Mouse (Mus musculus): ENCODE data around the gene Stk11ip. TPM values are rescaled to one million over a fixed set of nuclear protein-coding genes. Genes with fewer than 3 reads are reported as not detected.

The Stk11ip gene
- polyA plus RNA-seq, 1 experiment from 2014 or later, result 22.4 TPM

DNA sequence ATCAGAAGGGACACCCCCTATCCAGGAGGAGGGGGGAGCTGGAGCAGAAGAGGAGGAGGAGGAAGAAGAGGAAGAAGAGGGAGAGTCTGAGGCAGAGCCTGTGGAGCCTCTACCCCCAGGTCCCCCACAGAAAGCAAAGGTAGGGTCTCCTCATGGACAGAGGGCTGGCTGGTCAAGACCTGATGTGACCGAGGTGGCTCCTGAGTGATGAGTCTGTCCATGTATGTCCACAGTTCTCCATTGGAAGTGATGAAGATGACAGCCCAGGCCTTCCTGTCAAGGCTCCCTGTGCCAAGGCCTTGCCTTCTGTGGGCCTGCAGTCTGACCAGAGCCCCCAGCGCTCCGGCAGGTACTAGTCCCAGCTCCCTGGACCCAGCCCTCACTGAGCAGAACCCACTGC is 26.8 kb downstream of the Stk11ip start:
- Histone ChIP-seq H3K9me3 (ENCODE audit: control insufficient read depth, low read length) (no peaks in the 10 kb centered on the region), H3K4me2 (ENCODE audit: low read length) (no peak overlapping the region), H3K36me3 (ENCODE audit: control insufficient read depth, insufficient read depth) (peaks cover 4% of the 10 kb centered on the region; the same call in 1 of the 2 replicates), H3K27ac (ENCODE audit: low read length) (no peak overlapping the region), H3K27me3 (replicated peaks; ENCODE audit: control insufficient read depth, insufficient read depth, low read length) (no peaks in the 10 kb centered on the region), H3K4me3 (replicated peaks; ENCODE audit: low read length) (no peak overlapping the region), H3K4me1 (replicated peaks; ENCODE audit: control insufficient read depth, insufficient read depth, low read length) (peaks cover 17% of the 10 kb centered on the region), H3K9ac (replicated peaks; ENCODE audit: low read depth, low read length) (no peak overlapping the region)
- no peak for ATAC-seq
- 94% methylated on average over 3 of the region's 3 CpGs for WGBS

DNA sequence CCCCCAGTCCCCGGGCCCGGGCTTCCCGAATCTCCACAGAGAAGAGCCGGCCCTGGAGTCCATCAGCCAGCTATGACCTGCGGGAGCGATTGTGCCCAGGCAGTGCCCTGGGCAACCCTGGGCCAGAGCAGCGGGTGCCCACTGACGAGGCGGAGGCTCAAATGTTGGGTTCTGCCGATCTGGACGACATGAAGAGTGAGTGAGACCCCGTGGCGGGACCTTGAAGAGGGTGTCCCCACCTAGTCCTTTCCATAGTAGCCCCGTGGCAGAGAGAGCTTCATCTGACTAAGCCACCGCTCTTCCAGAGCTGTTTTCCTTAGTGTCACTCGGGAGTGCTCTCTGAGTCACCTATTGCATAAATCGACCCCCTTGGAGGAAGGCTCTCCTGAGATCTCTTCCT is 27.5 kb downstream of the Stk11ip start:
- Histone ChIP-seq H3K36me3 (ENCODE audit: control insufficient read depth, insufficient read depth) (peaks cover 4% of the 10 kb centered on the region; the same call in 1 of the 2 replicates), H3K27ac (ENCODE audit: low read length) (no peak overlapping the region), H3K4me1 (replicated peaks; ENCODE audit: control insufficient read depth, insufficient read depth, low read length) (peaks cover 17% of the 10 kb centered on the region), H3K27me3 (replicated peaks; ENCODE audit: control insufficient read depth, insufficient read depth, low read length) (no peaks in the 10 kb centered on the region), H3K9ac (replicated peaks; ENCODE audit: low read depth, low read length) (no peak overlapping the region), H3K4me3 (replicated peaks; ENCODE audit: low read length) (no peak overlapping the region), H3K9me3 (ENCODE audit: control insufficient read depth, low read length) (no peaks in the 10 kb centered on the region), H3K4me2 (ENCODE audit: low read length) (no peak overlapping the region)
- ATAC-seq, result no peak
- 90% methylated on average over 17 of the region's 17 CpGs for WGBS

GRCm38 (mm10) chr1:75549289-75550279 is 28.3 kb downstream of the Stk11ip start:
- no peak overlapping the region for H3K4me3 ChIP-seq (replicated peaks; ENCODE audit: low read length)
- H3K27ac ChIP-seq (ENCODE audit: low read length), result no peak overlapping the region
- no peaks in the 10 kb centered on the region for H3K9me3 ChIP-seq (ENCODE audit: control insufficient read depth, low read length)
- 87% methylated on average over 17 of the region's 17 CpGs for WGBS
- no peak overlapping the region for H3K4me2 ChIP-seq (ENCODE audit: low read length)
- no peaks in the 10 kb centered on the region for H3K27me3 ChIP-seq (replicated peaks; ENCODE audit: control insufficient read depth, insufficient read depth, low read length)
- no peak overlapping the region for H3K9ac ChIP-seq (replicated peaks; ENCODE audit: low read depth, low read length)
- H3K4me1 ChIP-seq (replicated peaks; ENCODE audit: control insufficient read depth, insufficient read depth, low read length), result peaks cover 17% of the 10 kb centered on the region
- no peak for ATAC-seq
- peaks cover 8% of the 10 kb centered on the region; the same call in 1 of the 2 replicates for H3K36me3 ChIP-seq (ENCODE audit: control insufficient read depth, insufficient read depth)

DNA sequence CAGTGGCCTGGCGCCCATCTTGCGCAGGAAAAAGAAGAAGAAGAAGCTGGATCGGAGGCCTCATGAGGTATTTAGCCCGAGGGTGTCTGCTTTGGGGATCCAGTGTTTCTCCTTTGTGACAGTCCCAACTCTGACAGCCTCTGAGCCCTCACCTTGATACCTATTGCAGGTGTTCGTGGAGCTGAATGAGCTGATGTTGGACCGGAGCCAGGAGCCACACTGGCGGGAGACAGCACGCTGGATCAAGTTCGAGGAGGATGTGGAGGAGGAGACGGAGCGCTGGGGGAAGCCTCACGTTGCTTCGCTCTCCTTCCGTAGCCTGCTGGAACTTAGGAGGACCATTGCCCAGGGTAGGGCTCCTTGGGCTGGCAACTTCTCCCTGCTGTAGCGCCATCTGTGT is 29.3 kb downstream of the Stk11ip start:
- 87% methylated on average over 15 of the region's 15 CpGs for WGBS
- Histone ChIP-seq H3K4me2 (ENCODE audit: low read length) (no peak overlapping the region), H3K27me3 (replicated peaks; ENCODE audit: control insufficient read depth, insufficient read depth, low read length) (no peaks in the 10 kb centered on the region), H3K4me1 (replicated peaks; ENCODE audit: control insufficient read depth, insufficient read depth, low read length) (peaks cover 16% of the 10 kb centered on the region), H3K9me3 (ENCODE audit: control insufficient read depth, low read length) (no peaks in the 10 kb centered on the region), H3K4me3 (replicated peaks; ENCODE audit: low read length) (no peak overlapping the region), H3K9ac (replicated peaks; ENCODE audit: low read depth, low read length) (no peak overlapping the region), H3K36me3 (ENCODE audit: control insufficient read depth, insufficient read depth) (peaks cover 8% of the 10 kb centered on the region; the same call in 1 of the 2 replicates), H3K27ac (ENCODE audit: low read length) (no peak overlapping the region)
- ATAC-seq, result no peak

- Histone ChIP-seq H3K9me3 (ENCODE audit: control insufficient read depth, low read length) (no peaks in the 10 kb centered on the region), H3K27me3 (replicated peaks; ENCODE audit: control insufficient read depth, insufficient read depth, low read length) (no peaks in the 10 kb centered on the region), H3K4me1 (replicated peaks; ENCODE audit: control insufficient read depth, insufficient read depth, low read length) (peaks cover 9% of the 10 kb centered on the region), H3K9ac (replicated peaks; ENCODE audit: low read depth, low read length) (no peak overlapping the region), H3K4me3 (replicated peaks; ENCODE audit: low read length) (no peak overlapping the region), H3K27ac (ENCODE audit: low read length) (no peak overlapping the region), H3K4me2 (ENCODE audit: low read length) (no peak overlapping the region), H3K36me3 (ENCODE audit: control insufficient read depth, insufficient read depth) (peaks cover 13% of the 10 kb centered on the region; the same call in 1 of the 2 replicates)
- no peak for ATAC-seq
- WGBS, result 96% methylated on average over 7 of the region's 7 CpGs
These were observed 34.4 kb downstream of the Stk11ip start for GRCm38 (mm10) chr1:75555680-75556079.

DNA sequence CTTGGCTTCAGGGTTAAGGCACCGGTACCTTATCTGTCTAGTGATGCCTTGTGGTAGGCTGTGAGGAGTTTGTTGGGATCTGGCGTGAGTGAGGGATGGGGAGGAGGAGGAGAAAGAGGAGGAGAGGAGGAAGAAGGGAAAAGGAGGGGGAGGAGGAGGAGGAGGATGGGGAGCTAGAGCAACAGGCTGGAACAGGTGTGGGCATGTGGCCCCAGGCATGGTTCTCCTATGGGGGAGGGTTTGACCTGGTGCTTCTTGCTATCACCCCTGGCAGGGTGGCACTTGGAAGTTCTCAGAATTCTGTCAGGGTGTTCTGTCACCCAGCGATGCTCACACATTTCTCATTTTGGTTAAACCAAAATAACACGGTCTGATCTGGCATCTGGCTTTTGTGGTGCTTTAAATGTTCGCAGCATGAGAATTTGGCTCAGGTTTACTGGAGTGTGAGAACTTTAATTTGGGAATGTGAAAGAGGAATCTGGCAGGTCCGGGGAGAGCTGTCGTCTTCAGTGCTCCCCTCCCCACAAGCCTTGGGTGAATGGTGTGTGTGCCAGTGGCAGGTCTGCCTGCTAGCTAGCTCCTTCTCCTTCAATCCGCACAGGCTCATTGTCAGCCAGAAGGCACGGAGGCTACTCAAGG is 34.9 kb downstream of the Stk11ip start:
- no peak overlapping the region for H3K4me3 ChIP-seq (replicated peaks; ENCODE audit: low read length)
- H3K36me3 ChIP-seq (ENCODE audit: control insufficient read depth, insufficient read depth), result peaks cover 10% of the 10 kb centered on the region; the same call in 1 of the 2 replicates
- H3K9me3 ChIP-seq (ENCODE audit: control insufficient read depth, low read length), result no peaks in the 10 kb centered on the region
- ATAC-seq, result no peak
- no peak overlapping the region for H3K9ac ChIP-seq (replicated peaks; ENCODE audit: low read depth, low read length)
- 77% methylated on average over 9 of the region's 9 CpGs for whole genome bisulfite sequencing
- no peak overlapping the region for H3K27ac ChIP-seq (ENCODE audit: low read length)
- H3K4me1 ChIP-seq (replicated peaks; ENCODE audit: control insufficient read depth, insufficient read depth, low read length), result peaks cover 13% of the 10 kb centered on the region
- no peaks in the 10 kb centered on the region for H3K27me3 ChIP-seq (replicated peaks; ENCODE audit: control insufficient read depth, insufficient read depth, low read length)
- no peak overlapping the region for H3K4me2 ChIP-seq (ENCODE audit: low read length)

DNA sequence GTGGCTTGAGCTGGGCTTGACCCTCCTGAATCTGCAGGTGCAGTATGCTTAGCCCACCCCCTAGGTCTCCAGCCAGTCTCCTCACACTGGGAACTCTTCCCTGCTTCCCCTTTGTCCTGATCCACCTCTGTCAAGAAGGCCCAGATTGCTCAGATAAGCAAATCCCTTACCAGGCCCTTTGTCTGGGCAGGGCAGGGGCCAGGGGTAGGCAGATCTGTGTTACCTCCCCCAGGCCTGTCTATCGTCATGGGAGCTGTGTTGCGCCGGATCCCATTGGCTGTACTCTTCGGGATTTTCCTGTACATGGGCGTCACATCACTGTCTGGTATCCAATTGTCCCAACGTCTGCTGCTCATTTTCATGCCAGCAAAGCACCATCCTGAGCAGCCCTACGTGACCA is 35.7 kb downstream of the Stk11ip start:
- Histone ChIP-seq H3K9ac (replicated peaks; ENCODE audit: low read depth, low read length) (no peak overlapping the region), H3K27ac (ENCODE audit: low read length) (no peak overlapping the region), H3K36me3 (ENCODE audit: control insufficient read depth, insufficient read depth) (peaks cover 10% of the 10 kb centered on the region; the same call in 1 of the 2 replicates), H3K4me1 (replicated peaks; ENCODE audit: control insufficient read depth, insufficient read depth, low read length) (peaks cover 20% of the 10 kb centered on the region), H3K9me3 (ENCODE audit: control insufficient read depth, low read length) (no peaks in the 10 kb centered on the region), H3K4me3 (replicated peaks; ENCODE audit: low read length) (no peak overlapping the region), H3K27me3 (replicated peaks; ENCODE audit: control insufficient read depth, insufficient read depth, low read length) (no peaks in the 10 kb centered on the region), H3K4me2 (ENCODE audit: low read length) (no peak overlapping the region)
- 93% methylated on average over 7 of the region's 7 CpGs for WGBS
- ATAC-seq, result no peak

- WGBS, result 90% methylated on average over 18 of the region's 18 CpGs
- Histone ChIP-seq H3K36me3 (ENCODE audit: control insufficient read depth, insufficient read depth) (peaks cover 10% of the 10 kb centered on the region; the same call in 1 of the 2 replicates), H3K27ac (ENCODE audit: low read length) (no peak overlapping the region), H3K27me3 (replicated peaks; ENCODE audit: control insufficient read depth, insufficient read depth, low read length) (no peaks in the 10 kb centered on the region), H3K4me3 (replicated peaks; ENCODE audit: low read length) (no peak overlapping the region), H3K4me2 (ENCODE audit: low read length) (no peak overlapping the region), H3K9me3 (ENCODE audit: control insufficient read depth, low read length) (no peaks in the 10 kb centered on the region), H3K9ac (replicated peaks; ENCODE audit: low read depth, low read length) (no peak overlapping the region), H3K4me1 (replicated peaks; ENCODE audit: control insufficient read depth, insufficient read depth, low read length) (peaks cover 20% of the 10 kb centered on the region)
- ATAC-seq, result no peak
These were observed 37.3 kb downstream of the Stk11ip start for GRCm38 (mm10) chr1:75558388-75559178.
